Mouse (Mus musculus) myocyte (in vitro differentiated cells): Measurements from ENCODE around the gene Ttc28.

Experiments
- CEBPB ChIP-seq: IDR thresholded peaks from 2 replicates; pipeline ENCODE4 v1.6.1; 2011; ENCODE audit warnings: mild to moderate bottlenecking, moderate library complexity; ENCODE audit not compliant: poor library complexity, insufficient read depth, severe bottlenecking
- MAX ChIP-seq: IDR thresholded peaks from one replicate; pipeline ENCODE4 v1.6.1; 2011; ENCODE audit warnings: low read depth, mild to moderate bottlenecking, control low read depth
- POLR2A ChIP-seq: IDR thresholded peaks from one replicate; pipeline ENCODE4 v1.6.1; 2011; ENCODE audit warnings: low read depth, mild to moderate bottlenecking, control low read depth, moderate library complexity; ENCODE audit not compliant: insufficient read length
- POLR2AphosphoS2 ChIP-seq: IDR thresholded peaks from one replicate; pipeline ENCODE4 v1.6.1; 2011; ENCODE audit warnings: low read depth, control low read depth; ENCODE audit not compliant: insufficient read length
- REST ChIP-seq: IDR thresholded peaks from one replicate; pipeline ENCODE4 v1.6.1; 2011; ENCODE audit warnings: mild to moderate bottlenecking, control low read depth, moderate library complexity; ENCODE audit not compliant: insufficient read depth, insufficient read length

DNA sequence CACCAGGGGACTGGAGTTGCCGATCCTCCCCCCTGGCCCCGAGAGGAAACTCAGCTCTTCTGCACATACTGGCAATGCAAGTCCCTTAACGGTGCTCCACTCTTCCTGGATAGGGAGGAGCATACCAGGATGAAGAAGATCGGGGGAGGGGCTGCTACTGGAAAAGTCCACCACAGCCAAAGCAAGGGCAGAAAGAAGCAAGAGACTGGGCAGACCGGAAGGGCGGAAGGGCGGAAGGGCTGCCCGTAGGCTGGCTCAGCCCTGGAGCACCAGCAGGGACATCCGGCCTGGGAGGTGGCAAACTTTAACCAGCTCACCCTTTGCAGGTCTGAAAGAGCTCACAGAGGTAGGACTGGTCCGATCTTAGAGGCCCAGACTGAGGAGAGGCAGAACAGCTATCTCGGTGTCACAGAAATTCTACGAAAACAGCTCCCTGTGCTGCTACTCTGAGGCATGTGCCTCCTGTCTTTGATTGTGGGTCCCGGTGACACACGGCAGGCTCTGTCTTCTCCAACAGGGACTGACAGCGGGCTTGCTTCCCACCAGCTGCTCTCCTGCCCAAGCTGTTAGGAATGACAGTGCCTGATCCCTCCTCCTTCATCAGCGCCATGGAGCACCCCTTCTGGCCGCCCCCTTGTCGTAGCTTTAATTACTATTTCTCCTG lies 338.0 kb downstream of the Ttc28 start:
- TF ChIP-seq POLR2A (no peak), MAX (no peak), CEBPB (no peak), REST (no peak), POLR2AphosphoS2 (no peak)
